Mouse (Mus musculus) cortical plate, adult 2 months (tissue): ENCODE measurements at regions not wholly inside any gene's neighbourhood (a gene's known extent, or its start where the extent isn't known, plus 50 kb on each side); places are given as distances from the start of the nearest gene placed in this dataset.

Source experiments
- CTCF ChIP-seq: fragments of 200-500 bp; IDR thresholded peaks from 2 replicates; pipeline ENCODE4 v1.5.1; 2011; ENCODE audit warnings: mild to moderate bottlenecking, control low read depth, low read length; ENCODE audit not compliant: insufficient read depth; ENCODE audit errors: extremely low read depth
- POLR2A ChIP-seq: fragments of 200-500 bp; IDR thresholded peaks from 2 replicates; pipeline ENCODE4 v1.6.1; 2011; ENCODE audit warnings: mild to moderate bottlenecking, low read length, control low read depth; ENCODE audit not compliant: insufficient read depth; ENCODE audit errors: extremely low read depth

DNA sequence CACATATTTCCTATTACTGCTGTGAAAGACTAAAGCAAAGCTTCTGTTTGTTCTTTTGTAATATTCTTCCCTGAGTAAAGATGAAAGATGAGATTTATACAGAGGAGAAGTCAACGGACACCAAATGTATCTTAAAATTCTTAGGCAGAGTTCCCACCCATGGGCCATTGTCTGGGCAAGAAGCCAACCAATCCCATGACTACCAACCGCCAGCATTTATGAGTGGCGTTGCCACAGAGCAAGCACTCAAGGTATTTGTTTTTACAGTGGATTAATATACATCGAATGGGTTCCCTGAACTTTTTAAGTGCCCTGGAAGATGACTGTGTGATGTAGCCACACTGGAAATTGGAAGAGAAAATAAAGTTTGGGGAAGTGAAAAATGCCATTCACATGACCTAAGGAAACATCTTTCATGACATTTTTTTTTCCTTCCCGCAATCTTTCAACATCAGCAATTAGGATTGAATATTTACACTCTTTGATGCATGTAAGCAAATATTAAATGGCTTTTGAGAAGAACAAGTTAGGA, 525.1 kb downstream of the Ofcc1 start:
- TF ChIP-seq CTCF (no peak), POLR2A (no peak)
